Mouse (Mus musculus): ENCODE results near the gene Abhd14b.

- TF ChIP-seq POLR2A (IDR thresholded peaks at IDR 0.05; ENCODE audit: borderline replicate concordance, extremely low read depth, insufficient read depth, insufficient read length, poor library complexity, severe bottlenecking) (no peak), CTCF (IDR thresholded peaks at IDR 0.05; ENCODE audit: borderline replicate concordance, extremely low read depth, insufficient read depth, insufficient read length) (no peak)
These were observed 33.7 kb upstream of the Abhd14b start for GRCm38 (mm10) chr9:106413606-106414005.

Data from brain, embryonic 14.5 days (tissue).